Mouse (Mus musculus) NIH3T3 (cell line): ENCODE data around the gene Erc2.

Experiments
- DNase-seq: peaks from one replicate; pipeline ENCODE4 v3.0.0-alpha.2; 2012; ENCODE audit warnings: low read depth

Gene Erc2

DNA sequence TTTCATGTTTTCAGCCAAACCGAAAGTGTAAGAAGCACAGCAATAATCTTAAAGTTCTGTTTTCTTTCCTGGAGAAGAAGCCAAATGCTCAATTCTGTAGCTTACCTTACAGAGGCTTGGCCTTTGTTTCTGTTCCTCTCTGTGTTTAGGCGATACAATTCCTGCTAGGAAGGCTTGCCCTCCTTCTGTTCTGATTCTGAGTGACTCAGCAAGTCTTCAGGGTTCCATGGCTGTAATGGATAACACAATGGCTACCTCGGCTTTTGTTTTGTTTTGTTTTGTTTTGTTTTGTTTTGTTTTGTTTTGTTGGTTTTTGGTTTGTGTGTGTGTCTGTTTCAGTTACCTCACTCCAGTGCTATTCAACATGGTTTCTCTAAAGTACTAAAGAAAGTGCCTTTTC is 757.9 kb downstream of the Erc2 start:
- DNase-seq, result no peak

DNA sequence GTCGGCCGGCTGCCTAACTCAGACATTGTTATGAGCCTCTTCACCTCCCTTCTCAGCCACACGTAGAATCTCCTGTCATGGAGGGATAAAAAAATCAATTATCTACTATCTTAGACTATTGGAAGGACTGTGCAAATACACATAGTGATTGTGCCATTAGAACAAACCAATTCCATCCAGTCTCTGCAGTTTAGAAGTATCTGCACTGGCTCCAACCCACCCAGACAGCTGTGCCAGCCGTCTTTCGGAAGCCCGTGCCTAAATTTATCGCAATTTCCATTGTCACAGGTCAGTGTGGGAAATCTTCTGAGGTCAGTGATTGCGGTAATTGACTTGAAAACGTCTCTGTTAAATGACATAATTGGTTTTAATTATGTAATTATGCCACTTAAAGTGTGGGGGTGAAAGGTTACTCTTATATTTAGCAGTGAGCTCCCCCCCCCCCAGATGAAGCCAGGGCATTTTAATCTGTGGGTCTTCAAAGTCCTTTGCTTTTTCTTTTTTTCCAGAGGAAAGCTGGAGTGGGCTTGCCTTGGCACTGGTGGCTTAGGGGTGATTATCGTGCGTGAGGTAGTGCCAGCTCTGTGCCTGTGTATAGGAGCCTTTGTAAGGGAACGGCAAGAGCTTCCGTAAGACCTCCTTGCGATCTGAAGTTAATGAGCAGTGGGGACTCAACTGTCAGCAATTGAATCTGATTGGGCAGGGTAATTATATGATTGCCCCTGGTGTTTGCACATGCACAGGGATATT is 759.7 kb downstream of the Erc2 start:
- DNase-seq, result no peak

DNA sequence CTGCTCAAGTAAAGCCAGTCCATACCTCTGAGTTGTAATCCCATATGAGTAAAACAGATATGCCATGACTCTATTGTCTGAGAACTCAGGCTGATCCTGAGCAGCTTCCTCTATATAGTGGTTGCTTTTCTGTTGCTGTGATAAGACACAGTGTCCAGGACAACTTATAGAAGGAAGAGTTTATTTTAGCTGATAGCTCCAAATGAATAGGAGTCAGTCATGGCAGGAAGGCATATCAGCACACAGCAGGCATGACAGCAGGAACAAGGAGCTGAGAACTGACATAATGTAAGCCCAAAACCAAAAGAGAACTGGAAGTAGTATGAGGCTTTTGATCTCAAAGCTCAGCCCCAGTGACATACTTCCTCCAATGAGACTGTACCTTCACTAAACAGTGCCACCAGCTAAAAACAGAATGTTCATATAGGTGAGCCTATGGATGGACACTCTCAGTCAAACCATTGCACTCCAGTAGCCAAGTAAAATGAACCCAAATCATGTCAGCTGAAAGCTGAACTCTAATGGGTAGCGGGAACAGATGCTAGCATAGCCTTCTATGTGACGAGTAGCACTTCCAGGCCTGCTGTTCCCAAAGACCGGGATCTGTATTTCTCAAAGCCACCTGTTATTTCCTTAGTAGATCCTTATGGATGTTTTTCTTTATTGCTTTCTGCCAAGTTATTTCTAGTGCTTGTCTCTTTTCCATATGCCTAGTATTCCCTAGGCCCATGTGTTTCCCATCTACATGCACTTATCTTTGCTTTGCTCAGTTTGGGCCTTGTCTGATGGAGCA is 764.8 kb downstream of the Erc2 start:
- DNase-seq, result no peak

DNA sequence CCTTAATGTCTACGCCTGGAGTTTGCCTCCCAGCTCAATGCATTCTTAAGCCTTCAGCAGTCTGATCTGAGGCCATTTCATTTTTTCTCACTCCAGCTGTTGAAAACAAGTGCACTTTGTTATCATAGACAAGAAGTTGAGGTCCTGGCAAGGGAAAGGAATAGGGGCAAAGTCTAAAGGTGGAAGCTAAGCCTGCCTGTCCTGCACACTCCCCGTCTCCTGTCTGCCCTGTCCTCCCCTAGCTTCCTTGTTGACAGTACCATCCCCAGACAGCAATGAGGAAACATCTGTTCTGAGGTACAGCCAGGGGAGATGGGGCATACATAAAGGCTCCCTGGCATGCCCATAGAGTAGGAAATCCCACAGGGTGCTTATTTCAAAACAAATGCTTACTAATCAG is 776.7 kb downstream of the Erc2 start:
- no peak for DNase-seq

DNA sequence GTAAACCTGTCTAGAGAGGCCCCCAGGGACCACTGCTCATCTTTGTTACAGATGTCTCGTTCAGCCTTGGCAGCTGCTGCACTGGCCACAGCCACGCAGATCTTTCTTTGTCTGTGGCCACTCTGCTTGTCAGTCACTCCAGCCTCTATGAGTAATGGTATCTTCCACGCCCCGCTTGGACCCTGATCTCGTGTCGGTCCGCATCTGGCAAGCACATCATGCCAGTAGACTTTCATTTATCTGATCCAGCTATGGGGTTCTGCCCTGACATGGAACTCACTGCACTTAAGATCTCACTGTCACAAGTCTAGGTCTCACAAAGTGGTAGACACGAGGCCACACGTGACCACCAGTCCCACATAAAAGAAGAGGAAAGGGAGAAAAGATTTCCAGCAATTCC is 777.7 kb downstream of the Erc2 start:
- DNase-seq, result no peak

DNA sequence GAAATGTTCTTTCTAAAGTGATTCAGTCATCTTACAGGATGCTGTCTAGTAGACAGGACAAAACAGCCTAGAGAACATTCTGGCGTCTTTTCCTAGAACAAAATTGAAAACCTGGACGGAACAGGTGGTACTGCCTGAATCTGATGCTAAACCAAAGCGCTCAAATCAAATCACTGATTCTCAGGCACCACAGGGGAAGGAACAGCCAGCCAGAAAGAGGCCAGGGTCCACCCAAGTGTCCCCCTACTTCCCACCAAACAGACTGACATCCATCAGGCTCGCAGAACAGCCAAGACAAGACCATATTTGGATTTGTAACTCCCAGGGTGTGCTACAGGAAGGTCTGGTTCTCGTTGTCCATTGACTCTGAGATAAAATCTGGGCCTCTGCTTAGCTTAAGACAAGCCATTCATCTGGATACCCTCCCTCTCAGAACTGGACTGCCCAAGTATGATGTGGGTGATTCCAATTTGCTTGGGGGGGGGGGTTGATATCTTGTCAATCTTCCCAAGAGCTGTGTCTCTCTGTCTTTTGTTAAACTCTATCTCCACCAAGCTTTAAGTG is 783.1 kb downstream of the Erc2 start:
- no peak for DNase-seq

DNA sequence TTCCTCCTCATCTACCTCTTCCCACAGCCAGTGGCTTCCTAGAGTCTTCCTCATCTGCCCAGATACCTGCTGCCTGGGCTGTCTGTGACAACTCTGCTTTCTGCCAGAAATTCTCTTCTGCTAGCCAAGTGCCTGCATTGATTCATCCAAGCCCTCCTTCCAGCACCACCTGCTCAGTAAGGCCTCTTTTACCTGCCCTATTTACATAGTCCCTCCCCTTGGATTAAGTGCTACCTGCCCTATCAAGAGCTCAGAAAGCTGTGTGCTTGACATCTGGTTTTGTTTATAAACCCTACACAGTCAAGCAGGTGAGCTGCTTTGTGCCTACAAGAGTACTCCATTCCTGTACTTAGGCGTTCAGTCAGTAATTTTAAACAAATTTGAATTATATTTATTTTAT is 787.2 kb downstream of the Erc2 start:
- no peak for DNase-seq

DNA sequence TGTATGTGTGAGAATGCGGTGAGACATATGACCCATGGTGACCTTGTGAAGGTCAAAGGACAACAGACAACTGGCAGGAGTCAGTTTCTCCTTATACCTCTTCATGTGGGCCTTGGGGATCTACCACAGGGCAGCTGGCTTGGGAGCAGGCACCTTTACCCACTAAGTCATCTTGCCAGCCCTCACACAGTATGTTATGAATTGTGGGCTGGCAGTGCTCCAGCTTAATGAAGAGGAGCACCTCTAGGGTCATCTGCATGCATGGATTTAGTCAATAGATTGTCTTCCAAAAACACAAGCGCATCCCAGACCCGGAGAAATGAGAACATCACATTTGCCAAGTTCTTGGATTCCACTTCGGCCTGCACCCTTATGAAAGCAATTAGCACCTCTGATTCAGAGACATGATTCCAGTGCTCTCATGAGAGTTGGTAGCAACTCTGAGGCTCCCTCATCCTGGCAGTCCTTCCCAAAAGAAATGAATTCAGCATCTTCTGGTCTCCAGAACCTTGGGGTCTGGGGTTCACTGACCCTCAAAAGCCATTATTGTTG is 787.6 kb downstream of the Erc2 start:
- peak; percentile 53 for DNase-seq

DNA sequence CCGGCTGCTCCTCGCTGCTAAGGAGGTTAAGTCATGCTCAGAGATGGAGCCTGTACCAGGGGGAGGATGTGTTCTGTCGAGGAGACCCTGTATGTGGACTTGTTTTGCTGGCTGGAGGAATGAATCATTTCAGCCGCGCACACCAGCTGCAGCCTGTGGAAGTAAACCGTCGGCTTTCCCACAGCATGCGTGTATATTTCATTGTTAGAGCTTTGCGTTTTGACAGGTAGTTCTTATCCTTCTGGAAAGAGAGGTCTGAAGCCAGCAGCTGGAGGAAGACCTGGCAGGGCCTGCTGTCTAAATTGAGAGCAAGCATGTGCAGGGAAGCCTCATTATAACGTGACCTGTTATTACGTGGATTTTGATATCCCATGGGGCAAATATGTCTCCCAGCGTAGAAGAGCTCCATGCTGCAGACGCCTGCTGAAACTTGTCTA is 788.6 kb downstream of the Erc2 start:
- DNase-seq, result no peak

DNA sequence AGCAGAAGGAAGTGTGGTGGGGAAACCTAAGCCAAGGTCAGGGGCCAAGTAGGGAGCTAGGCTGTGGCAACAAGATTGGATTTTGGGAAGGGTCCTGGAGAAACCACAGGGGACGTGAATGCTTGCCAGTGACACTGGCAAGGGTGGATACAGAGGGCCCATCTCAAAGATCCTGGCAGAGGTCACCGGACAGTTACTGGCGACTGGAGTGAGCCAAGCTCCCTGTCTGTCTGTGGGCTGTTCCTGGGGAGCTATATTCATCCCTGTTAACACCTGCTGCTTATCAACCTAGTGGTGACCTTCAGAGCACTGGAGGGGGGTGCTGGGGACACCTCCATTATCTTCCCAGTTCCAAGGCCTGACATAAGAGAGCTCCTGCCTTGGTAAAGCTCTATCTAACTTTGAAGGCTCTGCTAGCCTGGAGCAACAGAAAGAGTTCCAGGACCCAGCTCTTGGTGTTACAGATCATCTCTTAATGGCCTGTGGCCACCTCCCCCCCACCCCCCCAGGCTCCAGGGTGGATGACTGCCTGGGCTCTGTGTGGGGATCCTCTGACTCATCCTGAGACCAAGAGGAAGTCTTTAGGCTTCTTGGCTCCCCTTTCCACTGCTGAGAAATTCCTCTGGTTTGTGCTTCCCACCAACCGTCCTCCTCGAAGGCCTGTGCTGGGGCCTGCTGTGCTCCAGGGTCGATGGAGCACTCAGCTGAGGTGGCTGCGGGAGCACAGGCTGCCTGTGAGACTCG is 790.2 kb downstream of the Erc2 start:
- DNase-seq, result peak; percentile 63

DNA sequence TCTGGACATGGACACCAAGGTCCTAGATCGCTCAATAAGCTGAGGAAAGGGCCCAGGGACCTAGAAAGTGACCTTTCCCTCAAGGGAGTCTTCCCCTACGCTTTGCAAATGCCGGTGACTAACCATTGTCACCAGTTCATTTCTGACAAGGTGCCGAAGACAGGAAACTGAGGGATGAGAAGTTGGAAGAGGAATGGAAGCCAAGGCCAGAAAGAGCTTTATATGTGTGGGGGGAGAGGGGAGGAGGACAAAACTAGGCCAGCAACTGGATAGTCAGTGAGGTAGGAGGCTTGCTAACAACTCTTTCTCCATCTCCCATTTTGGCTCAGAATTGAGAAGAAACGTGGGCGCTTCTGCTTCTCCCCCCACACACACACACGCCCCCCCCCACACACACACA is 791.3 kb downstream of the Erc2 start:
- no peak for DNase-seq

DNA sequence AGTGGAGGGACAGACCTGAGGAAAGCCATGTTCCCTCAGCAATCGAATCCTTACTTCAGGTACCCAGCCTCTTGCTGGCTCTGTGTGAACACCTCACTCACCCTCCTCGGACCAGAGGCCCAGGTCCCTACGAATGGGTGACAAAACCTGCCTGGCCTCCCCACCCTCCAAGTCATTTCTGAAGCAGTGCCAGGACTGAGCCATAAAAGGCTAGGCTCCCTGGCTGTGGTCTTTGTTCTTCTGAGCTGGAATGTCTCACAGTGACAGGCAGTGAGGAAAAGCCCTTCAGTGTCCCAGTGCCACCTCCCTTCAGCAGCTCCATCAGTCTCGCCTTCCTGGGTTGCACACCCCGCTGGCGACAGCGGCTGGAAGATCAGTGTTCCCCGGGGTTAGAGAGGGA is 794.8 kb downstream of the Erc2 start:
- DNase-seq, result no peak

DNA sequence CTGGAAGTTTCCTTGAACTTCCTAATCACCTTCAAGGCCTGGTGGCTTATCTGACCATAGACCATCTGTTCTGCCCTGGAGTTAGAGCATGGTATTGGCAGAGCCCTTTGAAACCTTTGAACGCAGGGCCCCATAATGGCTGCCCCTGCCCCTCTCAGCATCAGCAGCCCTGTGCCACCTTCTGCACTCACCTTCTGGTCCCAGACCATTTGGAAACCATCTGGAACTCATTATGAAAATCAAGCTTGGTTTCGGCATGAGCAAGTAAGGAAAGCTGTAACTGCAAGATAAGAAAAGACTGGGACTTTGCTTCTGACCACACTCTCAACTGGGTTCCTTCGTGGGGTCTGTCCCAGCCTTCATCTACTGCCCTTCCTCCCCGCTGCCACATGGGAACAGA is 796.3 kb downstream of the Erc2 start:
- DNase-seq, result no peak

DNA sequence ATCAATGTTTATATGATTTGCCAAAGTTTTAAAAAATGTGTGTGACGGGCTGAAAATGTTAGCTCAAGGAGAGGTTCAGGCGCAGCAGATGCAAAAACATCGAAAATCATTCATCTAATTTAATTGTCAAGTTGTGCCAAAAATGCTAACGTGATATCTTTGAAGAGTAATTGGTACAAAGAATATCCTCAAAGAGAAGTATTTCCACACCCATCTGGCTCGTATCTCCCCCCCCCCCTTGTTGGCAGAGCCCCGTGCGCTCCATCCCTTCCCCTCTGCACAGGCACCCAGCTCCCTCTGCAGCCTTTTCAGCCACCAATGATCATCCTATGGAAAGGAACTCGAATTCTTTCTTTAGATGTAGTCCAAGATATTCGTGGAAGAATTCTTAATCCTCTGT is 797.0 kb downstream of the Erc2 start:
- no peak for DNase-seq

DNA sequence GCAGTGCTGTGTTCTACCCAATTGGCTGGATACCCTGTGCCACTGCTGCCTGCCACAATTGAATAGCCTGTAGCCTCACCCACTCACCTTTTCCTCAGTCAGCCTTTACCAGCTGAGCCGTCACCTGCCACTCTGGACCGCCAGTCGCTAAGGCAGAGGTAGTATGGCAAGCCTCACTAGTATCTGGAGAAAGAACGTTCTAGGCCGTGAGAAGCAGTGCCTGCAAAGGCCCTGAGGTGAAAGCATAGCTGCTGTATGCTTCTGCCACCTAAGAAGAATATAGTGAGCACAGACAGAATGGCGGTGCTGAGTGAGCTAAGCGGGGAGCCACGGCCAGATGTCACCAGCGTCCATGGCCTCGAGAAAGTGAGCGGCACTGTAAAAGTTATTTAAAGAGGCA is 798.4 kb downstream of the Erc2 start:
- no peak for DNase-seq

DNA sequence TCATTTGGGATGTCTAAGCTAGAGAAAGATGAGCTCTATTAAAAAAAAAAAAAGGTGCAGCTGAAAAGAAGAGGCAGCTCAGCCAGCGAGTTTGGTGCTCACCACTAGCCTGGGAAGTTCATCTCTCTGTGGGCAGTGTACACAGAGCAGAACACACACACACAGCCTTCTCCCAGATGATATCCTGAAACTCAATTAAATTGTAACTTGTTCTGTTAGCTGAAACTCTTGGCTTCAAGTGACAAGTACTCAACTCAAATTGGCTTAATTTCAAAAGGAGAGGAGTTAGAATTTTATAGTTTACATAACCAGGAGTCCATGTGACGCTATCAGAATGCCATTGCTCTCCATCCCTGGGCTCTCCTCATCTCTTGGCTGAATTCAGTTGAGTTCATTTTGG is 804.4 kb downstream of the Erc2 start:
- no peak for DNase-seq

DNA sequence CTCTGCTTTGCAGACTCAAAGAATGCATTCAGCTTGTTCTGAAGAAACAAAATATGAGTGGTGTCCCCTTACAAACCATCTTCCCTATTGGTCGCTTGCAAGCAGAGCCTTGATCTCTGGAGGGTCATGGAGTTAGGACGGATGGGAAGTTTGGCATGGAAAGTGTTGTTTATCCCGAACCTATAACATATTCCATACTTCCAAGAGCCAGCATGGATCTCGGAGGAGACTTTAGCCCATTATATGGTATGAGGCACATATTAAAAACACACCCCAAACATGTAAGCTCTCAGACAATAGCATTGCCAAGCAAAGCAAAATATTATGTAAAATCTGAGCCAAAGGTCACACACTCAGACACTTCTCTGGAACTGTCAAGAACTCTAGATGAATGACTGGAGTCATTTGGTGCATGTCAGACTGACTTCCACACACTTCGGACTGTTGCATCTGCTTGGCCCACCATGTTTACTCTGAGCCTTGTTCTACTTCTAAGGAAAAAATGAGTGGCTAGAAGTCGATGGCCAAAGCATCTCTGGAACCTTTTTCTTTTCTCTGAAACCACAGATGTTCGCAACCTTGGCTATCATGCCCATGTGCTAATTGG is 809.6 kb downstream of the Erc2 start:
- DNase-seq, result no peak

DNA sequence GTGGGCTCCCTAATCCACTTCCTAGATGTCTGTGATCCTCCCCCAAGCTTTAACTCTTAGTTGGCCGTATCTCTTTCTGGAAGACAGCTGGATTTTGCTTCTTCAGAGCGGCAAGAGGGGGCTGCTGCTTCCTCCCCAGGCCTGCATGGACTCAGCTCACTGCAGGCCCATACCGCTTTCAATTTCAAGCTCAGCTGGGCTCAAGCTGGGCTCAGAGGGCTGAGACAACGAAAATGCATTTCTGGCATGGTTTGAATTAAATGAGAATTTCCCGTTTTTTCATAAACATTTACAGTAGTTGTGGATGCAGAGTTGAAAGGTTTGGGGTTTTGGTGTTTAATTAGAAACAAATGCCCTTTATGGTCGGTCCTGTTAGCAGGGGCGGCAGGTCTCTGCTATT is 812.8 kb downstream of the Erc2 start:
- no peak for DNase-seq

DNA sequence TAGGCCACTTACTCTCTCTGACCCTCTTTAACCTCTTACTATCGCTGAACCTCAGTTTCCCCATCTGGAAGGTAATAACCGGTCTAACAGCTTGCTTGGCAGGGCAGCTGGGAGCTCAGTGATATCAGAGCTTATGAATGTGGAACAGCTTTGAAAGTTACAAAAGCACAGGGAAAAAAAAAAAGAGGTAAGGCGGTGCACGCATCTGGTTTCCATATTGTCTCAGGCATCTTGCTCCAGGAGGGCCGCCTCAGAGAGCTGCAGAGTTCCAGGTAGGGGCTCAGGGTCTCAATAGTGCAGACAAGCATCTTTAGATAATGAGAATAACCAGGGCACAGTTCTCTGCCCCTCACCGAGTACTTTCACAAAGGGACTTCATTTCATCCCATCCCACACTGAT is 816.9 kb downstream of the Erc2 start:
- no peak for DNase-seq

DNA sequence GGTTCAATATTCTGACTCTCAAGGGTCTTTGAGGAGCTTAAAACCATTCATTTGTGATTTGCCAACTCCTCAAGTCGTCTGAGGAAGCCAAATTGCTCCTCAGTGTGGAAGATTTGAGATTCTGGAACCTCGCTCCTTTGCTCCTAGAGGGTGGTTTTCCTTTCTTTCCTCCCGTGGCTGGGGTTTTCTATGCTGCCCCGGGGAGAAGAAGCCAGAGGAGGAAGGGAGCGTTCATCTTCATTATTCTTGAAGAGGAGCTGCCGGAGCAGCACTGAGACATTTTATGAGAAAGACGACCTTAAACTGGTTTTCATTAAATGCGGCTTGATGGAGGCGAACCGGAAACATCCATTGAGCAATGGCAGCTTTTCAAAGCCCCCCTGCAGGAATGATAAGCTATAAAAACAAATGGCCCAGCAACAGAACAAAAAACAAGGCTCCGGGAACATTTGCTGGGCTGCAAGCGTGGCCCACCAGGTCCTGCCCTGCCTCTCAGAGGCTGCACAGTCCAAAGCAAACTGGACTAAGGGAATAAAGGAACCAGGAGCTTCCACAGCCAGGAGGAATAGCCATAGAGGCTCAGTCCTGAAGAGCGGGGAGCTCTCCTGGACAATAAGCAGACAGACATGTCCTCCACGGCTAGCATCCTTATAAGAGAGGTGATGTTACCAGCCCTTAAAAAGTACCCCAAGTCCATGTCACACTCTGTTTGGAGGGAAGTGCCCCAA is 819.2 kb downstream of the Erc2 start:
- DNase-seq, result no peak

DNA sequence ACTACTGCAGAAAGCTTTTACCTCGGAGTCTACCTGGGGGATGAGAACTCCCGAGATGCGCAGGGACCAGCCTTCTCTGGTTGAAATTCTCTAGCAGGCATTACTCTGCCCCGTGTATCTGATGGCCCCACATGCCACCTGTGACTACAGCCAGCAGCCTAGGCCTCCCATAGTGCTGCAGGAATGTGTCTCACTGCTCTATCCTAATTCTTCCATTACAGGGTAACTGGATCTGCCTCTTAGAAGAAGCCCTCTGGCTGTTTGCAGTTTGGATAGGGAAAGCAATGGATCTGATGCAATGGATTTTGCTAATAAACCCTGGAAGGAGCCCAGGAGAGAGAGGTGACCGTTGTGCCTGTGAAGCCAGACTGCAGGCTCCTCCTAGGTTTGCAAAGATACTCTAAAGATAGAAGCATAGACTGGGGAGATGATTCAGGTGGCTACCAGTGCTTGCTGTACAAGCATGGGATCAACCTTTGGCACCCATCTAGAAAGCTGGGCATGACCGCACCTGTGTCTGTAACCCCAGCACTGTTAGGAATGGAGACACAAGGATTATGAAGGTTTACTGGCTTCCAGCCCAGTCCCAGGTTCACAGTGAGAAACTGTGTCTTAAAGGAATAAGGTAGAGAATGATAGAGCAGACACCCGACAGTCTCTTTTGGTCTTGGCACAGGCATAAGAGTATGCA is 821.2 kb downstream of the Erc2 start:
- no peak for DNase-seq
